Mouse (Mus musculus) right cerebral cortex, adult 2 months (tissue): ENCODE measurements around the gene Racgap1.

Experiments
- DNase-seq, 2 experiments: peaks; one replicate each; pipeline ENCODE4 v3.0.0; 2021 to 2022; ENCODE audit warnings: low spot score in 2 of 2

Racgap1 gene

DNA sequence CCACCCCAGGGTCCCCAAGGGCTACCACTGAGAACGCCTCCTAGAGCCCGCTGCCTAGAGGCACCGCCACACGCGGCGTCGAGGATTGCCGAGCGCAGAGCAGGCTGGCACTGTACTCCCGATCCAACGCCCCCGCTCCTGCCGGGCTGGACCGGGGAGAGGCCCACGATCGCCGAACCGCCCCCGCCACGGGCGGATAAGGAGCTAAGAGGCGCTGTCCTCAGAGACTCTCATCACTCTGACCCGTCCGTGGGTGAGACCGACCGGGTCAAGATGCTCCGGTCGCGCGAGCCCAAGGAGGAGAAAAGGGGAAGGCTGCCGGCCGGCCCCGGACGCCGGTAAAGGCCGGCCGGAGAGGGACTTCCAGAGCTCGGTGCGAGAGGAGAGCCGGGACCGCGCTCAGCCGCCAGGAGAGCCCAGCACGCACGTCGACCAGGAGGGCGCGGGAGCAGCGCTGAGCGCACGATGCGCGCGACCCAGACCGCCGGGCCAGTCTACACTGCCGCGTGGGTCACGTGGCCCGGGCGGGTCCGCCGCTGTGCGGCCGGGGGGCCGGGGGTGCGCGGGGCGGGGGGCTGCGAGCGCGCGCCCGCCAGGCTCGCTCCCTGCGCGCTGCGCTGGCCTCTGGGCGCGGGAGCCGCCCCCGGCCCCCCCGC, 60.9 kb downstream of the Racgap1 start, which contains the start of gene Aqp5:
Gene Aqp5, plus strand, starts transcription at position 354 of the 656 bp plus-strand sequence.
- no peak for DNase-seq

- DNase-seq = no peak
Measured at GRCm38 (mm10) chr15:99589704-99590103, 61.8 kb downstream of the Racgap1 start.

- no peak for DNase-seq
Measured at GRCm38 (mm10) chr15:99589237-99589636, 62.2 kb downstream of the Racgap1 start.

- no peak for DNase-seq
Measured at GRCm38 (mm10) chr15:99586525-99586924, 64.9 kb downstream of the Racgap1 start.

DNA sequence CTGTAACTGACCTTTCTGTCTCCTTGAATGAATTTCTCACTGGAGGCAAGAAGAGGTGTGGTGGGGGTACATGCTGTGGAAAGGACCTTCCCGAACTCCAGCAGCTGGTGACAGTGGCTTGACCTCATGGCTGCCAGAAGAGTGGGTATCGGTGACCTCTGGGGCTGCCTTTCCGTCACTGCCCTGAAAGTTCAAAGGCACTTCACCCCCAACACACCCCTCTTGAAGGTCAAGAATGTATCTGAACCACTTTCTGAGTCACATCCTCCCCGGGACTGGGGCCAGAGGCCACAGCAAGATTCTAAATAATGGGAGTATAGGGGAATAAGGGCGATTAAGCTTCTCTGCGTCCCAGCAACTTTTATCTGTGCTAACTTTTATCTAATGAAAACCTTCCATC, 65.7 kb downstream of the Racgap1 start:
- DNase-seq = no peak

DNA sequence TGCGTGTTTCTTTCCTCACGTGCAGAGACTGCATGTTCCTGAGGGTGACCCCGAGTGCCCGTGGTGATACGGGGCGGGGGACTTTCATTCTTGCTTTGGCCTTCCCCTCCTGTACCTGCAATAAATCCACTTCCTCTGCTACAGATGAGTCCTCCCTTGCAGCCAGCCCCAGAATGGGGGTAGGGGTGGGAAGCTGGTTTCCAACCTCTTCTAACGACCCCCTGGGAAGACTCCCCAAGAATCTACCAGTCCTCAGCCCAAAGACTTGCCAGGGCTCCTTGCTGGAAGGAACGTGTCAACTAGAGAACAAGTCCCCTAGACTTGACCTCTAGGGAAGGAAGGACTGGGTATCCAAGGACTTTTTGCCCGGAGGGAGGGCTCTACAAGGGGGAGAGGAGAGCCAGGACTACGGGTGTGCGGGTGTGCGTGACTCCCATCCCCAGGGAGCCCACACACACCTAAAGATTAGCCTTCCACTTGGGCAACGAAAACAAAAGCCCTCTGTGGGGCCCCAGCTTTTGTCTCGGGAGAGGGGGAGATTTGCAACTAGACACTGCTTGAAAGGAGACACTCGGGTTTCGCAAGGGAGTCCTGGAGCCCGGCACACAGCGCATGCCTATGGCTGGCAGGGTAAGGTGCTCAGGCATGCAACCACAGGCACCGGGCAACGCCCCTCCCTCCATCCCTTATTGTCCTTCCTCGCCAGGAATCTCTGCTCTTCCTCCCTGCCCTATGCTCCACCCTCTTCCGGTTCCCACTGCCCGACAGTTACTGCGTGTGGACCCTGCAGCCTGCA, 66.9 kb downstream of the Racgap1 start:
- DNase-seq = no peak

GRCm38 (mm10) chr15:99583463-99584344, 67.8 kb downstream of the Racgap1 start:
- DNase-seq = no peak

GRCm38 (mm10) chr15:99578802-99579485, 72.5 kb downstream of the Racgap1 start, which contains the start of gene Aqp2:
TSS of gene Aqp2 (plus strand) at chr15:99579055.
- no peak for DNase-seq
